Mouse (Mus musculus) ES-Bruce4 (cell line): ENCODE measurements at regions not wholly inside any gene's neighbourhood (a gene's known extent, or its start where the extent isn't known, plus 50 kb on each side); places are given as distances from the start of the nearest gene placed in this dataset.

Source experiments
- H3K27ac ChIP-seq: 2 replicates; pipeline ENCODE4 v1.5.1; 2012; ENCODE audit warnings: low read length, inconsistent platforms; ENCODE audit not compliant: insufficient read depth
- H3K27me3 ChIP-seq: 2 replicates; pipeline ENCODE4 v1.6.1; 2012; ENCODE audit warnings: mild to moderate bottlenecking, low read length, inconsistent platforms; ENCODE audit not compliant: control insufficient read depth, poor library complexity, insufficient read depth, severe bottlenecking
- H3K36me3 ChIP-seq: 2 replicates; pipeline ENCODE4 v1.6.1; 2012; ENCODE audit warnings: inconsistent platforms, mild to moderate bottlenecking, low read length, moderate library complexity; ENCODE audit not compliant: control insufficient read depth, poor library complexity, insufficient read depth, severe bottlenecking
- H3K4me1 ChIP-seq: one replicate; pipeline ENCODE4 v1.8.1; 2011; ENCODE audit warnings: low read length; ENCODE audit not compliant: control insufficient read depth, insufficient read depth
- H3K4me3 ChIP-seq: 2 replicates; pipeline ENCODE4 v1.5.1; 2011; ENCODE audit warnings: low read depth, mild to moderate bottlenecking, low read length
- H3K9ac ChIP-seq: 2 replicates; pipeline ENCODE4 v1.6.1; 2012; ENCODE audit warnings: low read depth, mild to moderate bottlenecking, inconsistent platforms; ENCODE audit not compliant: poor library complexity, severe bottlenecking
- H3K9me3 ChIP-seq: replicated peaks from 2 replicates; pipeline ENCODE4 v1.6.1; 2012; ENCODE audit warnings: mild to moderate bottlenecking, low read length, inconsistent platforms; ENCODE audit not compliant: control insufficient read depth, poor library complexity, insufficient read depth, severe bottlenecking
- CTCF ChIP-seq: IDR thresholded peaks from one replicate; pipeline ENCODE4 v1.8.1; 2011; ENCODE audit warnings: low read depth, low read length
- EP300 ChIP-seq: IDR thresholded peaks from 2 replicates; pipeline ENCODE4 v1.6.1; 2011; ENCODE audit warnings: low read depth, low read length; ENCODE audit not compliant: insufficient read depth
- POLR2A ChIP-seq: IDR thresholded peaks from one replicate; pipeline ENCODE4 v1.8.1; 2011; ENCODE audit warnings: low read length; ENCODE audit not compliant: insufficient read depth

DNA sequence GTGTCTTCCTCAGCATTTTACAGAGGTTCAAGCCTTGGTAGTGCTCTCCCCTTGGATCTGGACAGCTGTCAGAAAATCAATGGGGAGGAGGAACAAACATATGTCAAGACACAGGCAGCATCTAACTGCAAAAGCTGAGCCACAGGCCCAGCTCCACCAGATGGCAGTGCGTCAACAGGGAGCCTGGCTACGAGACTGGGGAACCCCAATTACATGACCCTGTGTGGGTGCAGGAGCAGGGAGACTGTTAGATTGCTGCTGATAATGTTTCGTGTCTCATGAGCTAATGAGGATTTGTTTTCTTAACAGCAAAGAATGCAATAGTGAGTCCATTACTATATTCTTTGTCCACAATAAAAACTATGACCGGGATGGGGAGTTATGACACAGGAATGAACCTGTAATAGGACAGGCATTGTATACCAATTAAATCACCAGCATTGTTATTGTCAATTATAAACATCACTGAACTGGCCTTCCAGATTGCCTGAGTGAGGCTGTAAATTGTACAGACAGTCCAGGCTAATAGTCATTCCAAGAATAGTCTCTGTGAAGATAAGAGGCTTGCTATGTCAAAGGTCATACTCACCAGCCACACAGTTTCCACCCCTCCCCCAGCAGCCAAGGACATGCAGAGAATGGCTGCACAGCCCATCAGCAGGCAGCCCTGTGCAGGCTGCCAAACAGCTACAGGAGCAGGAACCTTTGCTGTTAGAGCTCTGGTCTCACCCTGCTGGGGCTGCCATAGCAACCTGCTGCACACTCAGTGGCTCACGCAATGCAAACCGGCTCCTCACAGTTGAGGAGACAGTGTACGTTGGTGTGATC is 58.8 kb upstream of the Barx2 start:
- Histone ChIP-seq H3K4me3 (0 out of 2 replicates have a peak overlapping the region, but pooled peaks have one; percentile 22), H3K9ac (no peak overlapping the region), H3K4me1 (no peaks in the 10 kb centered on the region), H3K36me3 (no peaks in the 10 kb centered on the region), H3K9me3 (no peaks in the 10 kb centered on the region; the same call in 1 of the 2 replicates), H3K27ac (no peak overlapping the region), H3K27me3 (no peaks in the 10 kb centered on the region)
- peak; percentile 61; the same call in 1 of the 2 replicates for TF ChIP-seq EP300
- TF ChIP-seq POLR2A = no peak
- peak; percentile 94 for TF ChIP-seq CTCF

DNA sequence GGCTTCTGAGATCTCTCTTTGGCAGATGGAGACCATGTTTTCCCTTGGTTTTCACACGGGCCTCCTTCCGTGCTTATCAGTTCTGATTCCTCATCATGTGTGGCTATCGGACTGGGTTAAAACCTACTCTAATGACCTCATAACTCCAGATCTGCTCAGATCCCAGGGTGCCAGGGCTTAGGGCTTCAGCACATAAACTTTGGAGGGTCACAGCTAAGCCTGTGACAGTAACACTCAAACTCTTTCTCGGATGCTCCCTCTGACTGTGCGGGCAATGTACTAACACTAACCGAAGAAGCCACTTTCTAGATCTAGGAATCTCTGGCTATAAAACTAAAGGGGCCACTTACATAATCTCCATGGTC is 59.3 kb upstream of the Barx2 start:
- TF ChIP-seq POLR2A = no peak
- no peak for TF ChIP-seq EP300
- TF ChIP-seq CTCF = no peak
- H3K4me3 ChIP-seq = 0 out of 2 replicates have a peak overlapping the region, but pooled peaks have one; percentile 22
- H3K36me3 ChIP-seq = no peaks in the 10 kb centered on the region
- H3K4me1 ChIP-seq = no peaks in the 10 kb centered on the region
- no peaks in the 10 kb centered on the region for H3K27me3 ChIP-seq
- no peak overlapping the region for H3K9ac ChIP-seq
- H3K27ac ChIP-seq = no peak overlapping the region
- no peaks in the 10 kb centered on the region; the same call in 1 of the 2 replicates for H3K9me3 ChIP-seq

DNA sequence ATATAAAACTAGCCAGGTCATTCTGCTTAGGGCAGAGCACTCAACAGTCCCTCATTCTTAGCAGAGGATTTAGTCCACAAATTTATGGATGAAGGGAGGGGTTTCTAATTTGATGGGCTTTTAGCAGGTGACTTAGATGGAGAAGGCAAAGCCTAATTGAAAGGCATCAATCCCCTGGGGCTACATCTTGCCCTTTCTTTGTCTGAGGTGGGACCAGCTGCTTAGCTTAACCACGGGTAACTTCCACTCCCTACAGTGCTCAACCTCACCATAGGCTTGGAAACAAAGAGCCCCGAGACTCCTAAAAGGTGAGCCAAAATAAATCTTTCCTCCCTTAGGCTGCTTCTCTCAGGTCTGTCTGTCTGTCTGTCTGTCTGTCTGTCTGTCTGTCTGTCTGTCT is 62.9 kb upstream of the Barx2 start:
- TF ChIP-seq CTCF = no peak
- peak; percentile 73 for TF ChIP-seq EP300
- no peaks in the 10 kb centered on the region for H3K4me1 ChIP-seq
- H3K36me3 ChIP-seq = no peaks in the 10 kb centered on the region
- no peak overlapping the region for H3K4me3 ChIP-seq
- H3K27ac ChIP-seq = peak overlapping the region; percentile 44
- no peaks in the 10 kb centered on the region for H3K27me3 ChIP-seq
- H3K9me3 ChIP-seq = no peaks in the 10 kb centered on the region; the same call in 1 of the 2 replicates
- no peak overlapping the region for H3K9ac ChIP-seq

DNA sequence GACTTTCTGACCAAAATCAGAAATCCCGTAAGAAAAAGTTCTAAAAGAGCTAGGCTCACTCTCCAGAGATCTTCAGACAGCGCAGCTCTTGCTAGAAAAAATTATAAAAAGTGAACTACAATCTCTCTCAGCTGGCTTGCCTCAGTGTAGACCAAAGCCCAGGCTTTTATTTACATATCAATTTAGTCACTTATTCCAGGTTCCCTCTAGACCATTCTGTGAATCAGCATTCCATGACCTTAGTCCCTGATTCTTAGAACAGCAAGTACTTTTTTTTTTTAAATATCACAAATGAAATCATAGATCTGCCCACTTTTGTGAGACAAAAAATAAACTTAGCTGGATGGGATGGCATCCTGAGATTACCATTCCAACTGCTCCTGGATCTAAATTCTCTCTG is 64.8 kb upstream of the Barx2 start:
- H3K4me3 ChIP-seq = no peak overlapping the region
- no peaks in the 10 kb centered on the region; the same call in 1 of the 2 replicates for H3K9me3 ChIP-seq
- H3K9ac ChIP-seq = no peak overlapping the region
- H3K27me3 ChIP-seq = no peaks in the 10 kb centered on the region
- H3K27ac ChIP-seq = no peak overlapping the region
- no peaks in the 10 kb centered on the region for H3K4me1 ChIP-seq
- no peaks in the 10 kb centered on the region for H3K36me3 ChIP-seq
- TF ChIP-seq POLR2A (no peak), CTCF (no peak), EP300 (no peak)

DNA sequence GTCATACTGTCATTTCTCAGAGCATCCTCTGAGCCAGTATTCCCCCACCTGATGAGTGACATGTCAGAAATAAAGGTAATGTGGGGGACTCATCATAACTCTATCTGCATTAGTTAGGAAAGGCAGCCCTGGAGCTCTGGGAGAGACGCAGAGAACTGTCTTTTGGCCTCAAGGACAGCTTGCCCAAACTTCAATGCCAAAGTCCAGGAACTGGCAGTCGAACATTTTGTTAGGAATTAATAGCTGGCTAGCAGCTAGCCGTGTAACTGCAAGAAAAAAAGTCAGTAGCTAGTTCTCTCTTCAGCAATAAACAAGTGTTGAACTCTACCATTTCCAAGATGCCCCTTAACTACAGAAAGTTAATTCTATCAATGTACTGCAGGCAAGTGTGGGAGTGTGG is 65.9 kb upstream of the Barx2 start:
- H3K4me3 ChIP-seq = no peak overlapping the region

DNA sequence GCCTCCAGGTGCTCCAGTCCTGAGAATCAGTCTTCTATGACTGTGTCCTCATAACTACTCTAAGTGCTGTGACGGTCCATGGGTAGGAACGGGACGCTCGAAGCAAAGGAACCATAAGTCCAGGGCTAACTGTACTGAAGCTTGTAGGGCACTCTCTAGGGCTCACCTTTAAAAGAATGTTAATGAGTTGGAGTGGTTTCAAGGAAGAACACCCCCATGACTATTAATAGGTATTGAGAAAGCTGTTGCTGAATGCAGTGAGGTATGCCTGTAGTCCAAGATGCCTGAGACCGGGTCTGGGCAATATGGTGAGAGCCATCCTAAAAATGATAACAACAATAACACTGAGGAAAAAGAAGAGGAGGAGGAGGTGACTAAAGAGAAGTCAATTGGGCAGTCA is 67.2 kb upstream of the Barx2 start:
- no peaks in the 10 kb centered on the region; the same call in 1 of the 2 replicates for H3K9me3 ChIP-seq
- H3K4me3 ChIP-seq = no peak overlapping the region
- H3K27me3 ChIP-seq = no peaks in the 10 kb centered on the region
- H3K4me1 ChIP-seq = no peaks in the 10 kb centered on the region
- no peaks in the 10 kb centered on the region for H3K36me3 ChIP-seq
- no peak overlapping the region for H3K9ac ChIP-seq
- no peak for TF ChIP-seq POLR2A
- TF ChIP-seq EP300 = no peak
- TF ChIP-seq CTCF = no peak
- H3K27ac ChIP-seq = no peak overlapping the region

More for the DNA sequence above, 65.9 kb upstream of the Barx2 start:
- Histone ChIP-seq H3K27ac (no peak overlapping the region), H3K27me3 (no peaks in the 10 kb centered on the region), H3K9me3 (no peaks in the 10 kb centered on the region; the same call in 1 of the 2 replicates), H3K9ac (no peak overlapping the region), H3K36me3 (no peaks in the 10 kb centered on the region), H3K4me1 (no peaks in the 10 kb centered on the region)
- no peak for TF ChIP-seq POLR2A
- no peak for TF ChIP-seq CTCF
- no peak for TF ChIP-seq EP300
